Mouse (Mus musculus) layer of hippocampus, adult 9-11 months (tissue): Measurements from ENCODE around the gene Bicc1.

Source experiments
- DNase-seq: peaks from one replicate; pipeline ENCODE4 v3.0.0; 2022

The Bicc1 gene

GRCm38 (mm10) chr10:71052208-71052607 is 107.3 kb downstream of the Bicc1 start:
- DNase-seq = no peak

- no peak for DNase-seq
Observed at GRCm38 (mm10) chr10:71050722-71051333, 108.7 kb downstream of the Bicc1 start.

GRCm38 (mm10) chr10:71049294-71049693 is 110.2 kb downstream of the Bicc1 start:
- no peak for DNase-seq

GRCm38 (mm10) chr10:71044410-71044809 is 115.1 kb downstream of the Bicc1 start:
- no peak for DNase-seq

GRCm38 (mm10) chr10:71041874-71042273 is 117.6 kb downstream of the Bicc1 start:
- DNase-seq = no peak

GRCm38 (mm10) chr10:71036484-71036883 is 123.0 kb downstream of the Bicc1 start:
- DNase-seq = no peak

- DNase-seq = no peak
Observed at GRCm38 (mm10) chr10:71028996-71029395, 130.5 kb downstream of the Bicc1 start.

- DNase-seq = peak; percentile 51
Observed at GRCm38 (mm10) chr10:71028066-71028844, 131.2 kb downstream of the Bicc1 start.

GRCm38 (mm10) chr10:71025131-71025894 is 134.2 kb downstream of the Bicc1 start:
- DNase-seq = no peak

GRCm38 (mm10) chr10:71024681-71025080 is 134.8 kb downstream of the Bicc1 start:
- DNase-seq = no peak

- DNase-seq = no peak
Observed at GRCm38 (mm10) chr10:71023471-71023870, 136.0 kb downstream of the Bicc1 start.

- DNase-seq = no peak
Observed at GRCm38 (mm10) chr10:71020459-71020858, 139.0 kb downstream of the Bicc1 start.

- DNase-seq = no peak
Observed at GRCm38 (mm10) chr10:71019836-71020235, 139.7 kb downstream of the Bicc1 start.

GRCm38 (mm10) chr10:71009771-71010496 is 149.6 kb downstream of the Bicc1 start:
- no peak for DNase-seq

- DNase-seq = no peak
Observed at GRCm38 (mm10) chr10:71008721-71009120, 150.8 kb downstream of the Bicc1 start.

GRCm38 (mm10) chr10:71007956-71008355 is 151.5 kb downstream of the Bicc1 start:
- DNase-seq = no peak

GRCm38 (mm10) chr10:71007516-71007915 is 152.0 kb downstream of the Bicc1 start:
- no peak for DNase-seq

GRCm38 (mm10) chr10:71007001-71007400 is 152.5 kb downstream of the Bicc1 start:
- DNase-seq = no peak

- no peak for DNase-seq
Observed at GRCm38 (mm10) chr10:71002871-71003270, 156.6 kb downstream of the Bicc1 start.

- no peak for DNase-seq
Observed at GRCm38 (mm10) chr10:71002186-71002585, 157.3 kb downstream of the Bicc1 start.

GRCm38 (mm10) chr10:70998136-70998535 is 161.4 kb downstream of the Bicc1 start:
- DNase-seq = no peak

GRCm38 (mm10) chr10:70996051-70996450 is 163.4 kb downstream of the Bicc1 start:
- DNase-seq = no peak

- no peak for DNase-seq
Observed at GRCm38 (mm10) chr10:70994135-70994497, 165.4 kb downstream of the Bicc1 start.
